Mouse (Mus musculus) liver, embryonic 11.5 days (tissue): ENCODE results near the gene Nt5c. TPM values are rescaled to one million over a fixed set of nuclear protein-coding genes. Genes with fewer than 3 reads are reported as not detected.

ENCODE experiments used
- ATAC-seq: fragments of 200-750 bp; cut with Nextera tagmentation; replicated peaks from 2 replicates; pipeline ENCODE4 v1.8.0; 2017; ENCODE audit warnings: moderate number of reproducible peaks, mild to moderate bottlenecking, moderate TSS enrichment, moderate library complexity; ENCODE audit not compliant: low FRiP score
- DNase-seq: peaks from one replicate; pipeline ENCODE4 v3.0.0-alpha.2; 2017; ENCODE audit warnings: low spot score
- H3K27ac ChIP-seq: fragments of 300-500 bp; sonication (generic); 2 replicates; pipeline ENCODE4 v1.5.1; 2014; ENCODE audit warnings: mild to moderate bottlenecking, low read depth, low read length, control low read depth
- H3K27me3 ChIP-seq: fragments of 300-500 bp; sonication (generic); replicated peaks from 2 replicates; pipeline ENCODE4 v1.6.1; 2014; ENCODE audit warnings: low read length, mixed read lengths; ENCODE audit not compliant: control insufficient read depth, insufficient read depth
- H3K36me3 ChIP-seq: fragments of 300-500 bp; sonication (generic); 2 replicates; pipeline ENCODE4 v1.6.1; 2014; ENCODE audit warnings: mild to moderate bottlenecking, low read length, moderate library complexity, mixed read lengths; ENCODE audit not compliant: control insufficient read depth, insufficient read depth
- H3K4me1 ChIP-seq: fragments of 300-500 bp; sonication (generic); replicated peaks from 2 replicates; pipeline ENCODE4 v1.6.1; 2014; ENCODE audit warnings: low read length, mixed read lengths; ENCODE audit not compliant: control insufficient read depth, insufficient read depth
- H3K4me2 ChIP-seq: fragments of 300-500 bp; sonication (generic); 2 replicates; pipeline ENCODE4 v1.6.1; 2014; ENCODE audit warnings: mild to moderate bottlenecking, control low read depth, moderate library complexity
- H3K4me3 ChIP-seq: fragments of 300-500 bp; sonication (generic); 2 replicates; pipeline ENCODE4 v1.5.1; 2014; ENCODE audit warnings: low read depth, low read length, control low read depth
- H3K9ac ChIP-seq: fragments of 300-500 bp; sonication (generic); 2 replicates; pipeline ENCODE4 v1.6.1; 2014; ENCODE audit warnings: low read depth, low read length, control low read depth
- H3K9me3 ChIP-seq: fragments of 300-500 bp; sonication (generic); 2 replicates; pipeline ENCODE4 v1.6.1; 2016; ENCODE audit warnings: low read length, inconsistent platforms, mixed read lengths; ENCODE audit not compliant: control insufficient read depth
- WGBS: fragments of 180-500 bp; shearing (Covaris S2); extraction: QIAGEN DNeasy Blood & Tissue Kit; methylation state at CpG from one replicate; pipeline ENCODE4 v1.1.7; 2014; 5-methylcytosine and 5-hydroxymethylcytosine counted together
- microRNA-seq: library from miRNA; unstranded; fragments of <30 nt; microRNA quantifications from one replicate; pipeline ENCODE4, GENCODE M21; 2017; ENCODE audit warnings: borderline number of aligned reads
- polyA plus RNA-seq: library from polyadenylated mRNA; unstranded; fragments of >200 nt; fragmentation: Nextera tagmentation; extraction: Ambion mirVana; gene quantifications from 2 replicates; pipeline ENCODE4 v1.2.1, GENCODE M21; 2014

Nt5c gene
- polyA plus RNA-seq, 1 experiment from 2014 or later, result 105 TPM

- ATAC-seq, result no peak
- WGBS, result 53% methylated on average over 15 of the region's 15 CpGs
- no peak for DNase-seq
- peaks cover under 1% of the 10 kb centered on the region; the same call in 1 of the 2 replicates for H3K4me1 ChIP-seq
- peaks cover 7% of the 10 kb centered on the region for H3K27me3 ChIP-seq
- H3K9ac ChIP-seq, result no peak overlapping the region
- H3K4me3 ChIP-seq, result no peak overlapping the region
- H3K9me3 ChIP-seq, result no peaks in the 10 kb centered on the region; the same call in 1 of the 2 replicates
- H3K4me2 ChIP-seq, result no peak overlapping the region
- no peak overlapping the region for H3K27ac ChIP-seq
- H3K36me3 ChIP-seq, result no peaks in the 10 kb centered on the region
Measured at GRCm38 (mm10) chr11:115441417-115441816, 50.2 kb downstream of the Nt5c start.

Small RNAs within 50 kb of the gene (microRNA-seq; reads per million reads assigned to microRNA genes)
- gene Mir3968, result 2.1 reads per million

Other genes starting within 250 kb of the Nt5c start
- 0.75 and 0.89 TPM in 2 replicates for gene Grin2c, start 224.6 kb downstream of the Nt5c start, polyA plus RNA-seq
- gene Fdxr, start 214.8 kb downstream of the Nt5c start, polyA plus RNA-seq, result 25.0 and 25.7 TPM in 2 replicates
- 3.2 and 3.4 TPM in 2 replicates for gene Fads6, start 194.2 kb downstream of the Nt5c start, polyA plus RNA-seq
- gene Otop2, start 184.7 kb downstream of the Nt5c start, polyA plus RNA-seq, result not detected in 2 replicates
- 0.52 and 0.64 TPM in 2 replicates for gene Ush1g, start 169.8 kb downstream of the Nt5c start, polyA plus RNA-seq
- gene Otop3, start 157.1 kb downstream of the Nt5c start, polyA plus RNA-seq, result not detected in 2 replicates
- 2.2 and 3.4 TPM in 2 replicates for gene Hid1, start 124.1 kb downstream of the Nt5c start, polyA plus RNA-seq
- 6.2 and 6.9 TPM in 2 replicates for gene Cdr2l, start 109.9 kb downstream of the Nt5c start, polyA plus RNA-seq
- 165 TPM in 2 replicates for gene Mrpl58, start 88.1 kb downstream of the Nt5c start, polyA plus RNA-seq
- gene Atp5h, start 71.9 kb downstream of the Nt5c start, polyA plus RNA-seq, result 835 and 884 TPM in 2 replicates
- gene Kctd2, start 71.7 kb downstream of the Nt5c start, polyA plus RNA-seq, result 8.4 and 8.9 TPM in 2 replicates
- gene Trim80, start 51.3 kb downstream of the Nt5c start, polyA plus RNA-seq, result 0.18 and 0.27 TPM in 2 replicates
- gene Slc16a5, start 29.4 kb downstream of the Nt5c start, polyA plus RNA-seq, result not detected in 2 replicates
- 5.7 and 6.0 TPM in 2 replicates for gene Armc7, start 16.2 kb downstream of the Nt5c start, polyA plus RNA-seq
- gene Jpt1, start 22.5 kb upstream of the Nt5c start, polyA plus RNA-seq, result 435 and 437 TPM in 2 replicates
- 874 and 889 TPM in 2 replicates for gene Sumo2, start 44.4 kb upstream of the Nt5c start, polyA plus RNA-seq
- gene Nup85, start 72.6 kb upstream of the Nt5c start, polyA plus RNA-seq, result 277 and 296 TPM in 2 replicates
- gene Mrps7, start 112.1 kb upstream of the Nt5c start, polyA plus RNA-seq, result 121 and 125 TPM in 2 replicates
- gene Gga3, start 112.2 kb upstream of the Nt5c start, polyA plus RNA-seq, result 23.6 and 27.4 TPM in 2 replicates
- 39.0 and 41.4 TPM in 2 replicates for gene Mif4gd, start 121.1 kb upstream of the Nt5c start, polyA plus RNA-seq
- 30.2 and 30.9 TPM in 2 replicates for gene Slc25a19, start 136.4 kb upstream of the Nt5c start, polyA plus RNA-seq
- gene Grb2, start 216.7 kb upstream of the Nt5c start, polyA plus RNA-seq, result 47.2 and 52.8 TPM in 2 replicates